In genomic region chr14:7960616-7961015, GRCm38 (mm10) we compare ENCODE assay signal across 11 mouse cellular contexts. TPM values are rescaled to one million over a fixed set of nuclear protein-coding genes. Genes with fewer than 3 reads are reported as not detected.
DNase-seq lines count a peak whose midpoint lies in the region; ATAC-seq lines count a peak whose summit lies in the region.
"Had no signal": no experiment of that assay in that cellular context is flagged by ENCODE, and none has a peak within 500 bp of the region (broad histone marks: within the 10 kb centered on the region; RNA-seq: fewer than 3 reads in every experiment).

No protein-coding gene starts in this region.

- peak; percentile 40; the same call in 1 of the 2 replicates for ATAC-seq in hindbrain, embryonic 16.5 days

- no peaks in the 10 kb centered on the region for H3K36me3 ChIP-seq in hindbrain, embryonic 16.5 days (ENCODE audit: control insufficient read depth, insufficient read depth, low read length)
- no peaks in the 10 kb centered on the region for H3K36me3 ChIP-seq in midbrain, embryonic 10.5 days
- H3K36me3 ChIP-seq: embryonic facial prominence, embryonic 15.5 days had no signal

- no peak overlapping the region for H3K4me3 ChIP-seq in hindbrain, embryonic 16.5 days (ENCODE audit: low read length)
- H3K4me3 ChIP-seq in midbrain, embryonic 10.5 days, result no peak overlapping the region
- H3K4me3 ChIP-seq: embryonic facial prominence, embryonic 15.5 days had no signal

- H3K9ac ChIP-seq in hindbrain, embryonic 16.5 days (ENCODE audit: low read depth, low read length), result no peak overlapping the region
- H3K9ac ChIP-seq: embryonic facial prominence, embryonic 15.5 days had no signal

- H3K4me1 ChIP-seq in hindbrain, embryonic 16.5 days (ENCODE audit: control insufficient read depth, insufficient read depth, low read depth, low read length), result no peaks in the 10 kb centered on the region
- H3K4me1 ChIP-seq in midbrain, embryonic 10.5 days, result peaks cover 12% of the 10 kb centered on the region

- no peak overlapping the region for H3K27ac ChIP-seq in hindbrain, embryonic 16.5 days (ENCODE audit: low read depth, low read length)
- H3K27ac ChIP-seq in midbrain, embryonic 10.5 days (replicated peaks), result no peak overlapping the region
- H3K27ac ChIP-seq: embryonic facial prominence, embryonic 15.5 days had no signal

- WGBS in hindbrain, embryonic 16.5 days, result 52% methylated on average over 11 of the region's 11 CpGs
- WGBS in midbrain, embryonic 10.5 days, result 50% methylated on average over 11 of the region's 11 CpGs

- no peaks in the 10 kb centered on the region for H3K9me3 ChIP-seq in hindbrain, embryonic 16.5 days (ENCODE audit: control insufficient read depth, low read length)
- H3K9me3 ChIP-seq in midbrain, embryonic 10.5 days (replicated peaks), result no peaks in the 10 kb centered on the region
- H3K9me3 ChIP-seq: embryonic facial prominence, embryonic 15.5 days had no signal

- 0 out of 2 replicates have a peak, but pooled peaks cover 2% of the 10 kb centered on the region for H3K27me3 ChIP-seq in hindbrain, embryonic 16.5 days (replicated peaks; ENCODE audit: control insufficient read depth, insufficient read depth, low read length)
- no peaks in the 10 kb centered on the region for H3K27me3 ChIP-seq in midbrain, embryonic 10.5 days (ENCODE audit: low read depth, poor library complexity, severe bottlenecking)
- H3K27me3 ChIP-seq: embryonic facial prominence, embryonic 15.5 days had no signal

- DNase-seq in embryo, embryonic 10 days (ENCODE audit: low spot score), result peak; percentile 69
- no peak for DNase-seq in embryo, embryonic 9.5 days (ENCODE audit: extremely low spot score)
- DNase-seq in thymus, postnatal 4 days, result peak; percentile 49
- DNase-seq in thymus, postnatal 14 days, result no peak
- peak; percentile 23 for DNase-seq in midbrain, embryonic 10.5 days (ENCODE audit: low spot score)
- DNase-seq in spleen, postnatal 10 days (ENCODE audit: low spot score in 2 of 2), result no peak
- DNase-seq in adipocyte (ENCODE audit: low spot score), result no peak

- H3K4me2 ChIP-seq in hindbrain, embryonic 16.5 days (ENCODE audit: low read length), result no peak overlapping the region
- H3K4me2 ChIP-seq: embryonic facial prominence, embryonic 15.5 days had no signal

RNA-seq across cellular contexts. Expression of gene Gm45521, which starts 3.5 kb away (rescaled TPM):
- 0.40 TPM in 1 of 2 replicates, not detected in the other for polyA plus RNA-seq in hindbrain, embryonic 16.5 days (2015; fragmentation: Nextera tagmentation; extraction: Ambion mirVana)
- polyA plus RNA-seq in midbrain, embryonic 10.5 days (2016; fragmentation: Nextera tagmentation; extraction: Ambion mirVana), result 0.37 and 0.48 TPM in 2 replicates
- polyA plus RNA-seq: C2C12; embryonic facial prominence, embryonic 15.5 days; liver, embryonic 16.5 days had no signal

RNA-seq across cellular contexts. Expression of gene Dnase1l3, which starts 33.8 kb away (rescaled TPM):
- polyA plus RNA-seq in hindbrain, embryonic 16.5 days (2015; fragmentation: Nextera tagmentation; extraction: Ambion mirVana), result 0.05 and 0.08 TPM in 2 replicates
- polyA plus RNA-seq in midbrain, embryonic 10.5 days (2016; fragmentation: Nextera tagmentation; extraction: Ambion mirVana), result 0.05 TPM in 1 of 2 replicates, not detected in the other
- polyA plus RNA-seq: C2C12 had no signal

RNA-seq across cellular contexts. Expression of gene Abhd6, which starts 42.1 kb away (rescaled TPM):
- 39.3 and 42.5 TPM in 2 replicates for polyA plus RNA-seq in hindbrain, embryonic 16.5 days (2015; fragmentation: Nextera tagmentation; extraction: Ambion mirVana)
- 14.7 and 16.6 TPM in 2 replicates for polyA plus RNA-seq in midbrain, embryonic 10.5 days (2016; fragmentation: Nextera tagmentation; extraction: Ambion mirVana)

Comparison
In these comparisons a context has a peak if more than half of its experiments do, and no peak if none do; other contexts are left out.
1. DNase-seq: peak in embryo, embryonic 10 days (single experiment), thymus, postnatal 4 days (single experiment) and midbrain, embryonic 10.5 days (single experiment); none in embryo, embryonic 9.5 days (single experiment), thymus, postnatal 14 days (single experiment), spleen, postnatal 10 days (0 of 2) and adipocyte (single experiment).